Mouse (Mus musculus): ENCODE measurements around the gene 9530077C05Rik.

Gene 9530077C05Rik

GRCm38 (mm10) chr9:22457142-22457835 is 46.0 kb downstream of the 9530077C05Rik start:
- DNase-seq (ENCODE audit: low spot score in 2 of 2) = peak; percentile 80 to 84

- DNase-seq (ENCODE audit: low spot score in 2 of 2) = no peak
These were observed 50.6 kb downstream of the 9530077C05Rik start for GRCm38 (mm10) chr9:22461946-22462345.

GRCm38 (mm10) chr9:22466212-22466611 is 54.9 kb downstream of the 9530077C05Rik start:
- no peak for DNase-seq (ENCODE audit: low spot score in 2 of 2)

DNA sequence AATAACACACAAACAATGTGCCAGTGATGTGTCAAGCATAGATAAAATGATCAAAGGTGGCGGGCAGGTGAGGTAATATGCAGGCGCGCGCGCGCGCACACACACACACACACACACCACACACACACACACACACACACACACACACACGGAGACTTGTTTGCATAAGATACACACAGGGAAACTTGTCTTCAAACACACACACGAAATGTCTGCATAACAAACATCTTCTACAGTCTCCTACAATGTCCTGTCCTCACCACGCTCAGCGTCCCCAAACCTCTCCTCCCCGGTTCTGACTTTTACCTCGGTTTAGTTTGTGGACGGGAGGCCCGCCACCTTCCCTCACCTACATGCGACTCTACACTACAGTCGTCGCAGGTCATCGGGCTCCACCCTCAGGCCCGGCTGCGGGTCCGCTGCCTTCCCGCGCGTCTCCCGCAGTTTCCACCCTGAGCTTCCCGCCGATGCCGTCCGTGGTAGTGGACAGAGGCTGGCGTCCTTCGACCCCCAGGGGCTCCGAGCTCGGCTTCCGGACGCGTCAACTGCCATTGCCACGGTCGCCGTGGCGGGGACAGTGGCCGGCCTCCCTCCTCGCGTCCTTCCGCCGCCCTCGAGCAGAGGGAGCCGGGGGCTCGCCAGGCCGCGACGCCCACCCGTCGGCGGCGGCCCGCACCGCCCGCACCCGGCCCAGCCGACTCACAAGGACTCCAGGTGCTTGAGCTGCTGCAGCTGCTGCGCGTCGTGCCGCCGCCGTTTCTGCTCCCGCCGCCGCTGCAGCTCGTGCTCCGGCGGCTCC is 56.3 kb downstream of the 9530077C05Rik start:
- DNase-seq (ENCODE audit: low spot score in 2 of 2) = peak; percentile 39 to 41

DNA sequence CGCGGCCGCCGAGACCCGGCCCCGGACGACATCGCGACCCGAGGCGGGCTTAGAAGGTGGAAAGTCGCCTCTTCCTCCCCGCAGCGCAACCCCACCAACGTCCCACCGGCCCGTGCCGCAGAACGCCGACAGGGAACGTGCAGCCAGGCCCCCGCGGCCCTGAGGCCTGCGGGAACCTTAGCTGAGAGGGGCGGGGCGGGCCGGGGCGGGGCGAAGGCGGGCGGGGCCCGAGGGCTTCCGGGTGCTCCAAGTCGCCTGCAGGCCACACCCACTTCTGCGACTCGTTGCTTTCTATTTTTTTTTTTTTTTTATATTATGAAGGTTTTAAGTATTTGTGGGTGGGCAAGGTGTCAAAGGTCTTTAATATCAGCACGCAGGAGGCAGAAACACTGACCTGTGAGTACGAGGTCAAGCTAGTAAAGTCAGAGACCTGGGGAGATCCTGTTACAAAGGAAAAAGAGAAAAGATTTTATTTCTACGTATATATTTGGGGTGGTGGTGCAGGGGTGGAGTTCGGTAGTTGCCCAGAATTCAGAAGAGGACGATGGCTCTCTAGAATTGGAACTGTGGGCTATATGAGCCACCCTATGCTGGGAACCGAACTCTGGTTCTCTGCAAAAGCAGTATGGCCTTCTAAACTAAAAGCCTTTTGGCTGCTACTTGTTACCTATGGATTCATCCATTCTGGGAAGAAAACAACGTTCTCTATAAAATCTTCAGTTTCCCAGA is 57.0 kb downstream of the 9530077C05Rik start:
- peak; percentile 70 to 73 for DNase-seq (ENCODE audit: low spot score in 2 of 2)

- DNase-seq (ENCODE audit: low spot score in 2 of 2) = no peak
These were observed 57.6 kb downstream of the 9530077C05Rik start for GRCm38 (mm10) chr9:22468899-22469259.

DNA sequence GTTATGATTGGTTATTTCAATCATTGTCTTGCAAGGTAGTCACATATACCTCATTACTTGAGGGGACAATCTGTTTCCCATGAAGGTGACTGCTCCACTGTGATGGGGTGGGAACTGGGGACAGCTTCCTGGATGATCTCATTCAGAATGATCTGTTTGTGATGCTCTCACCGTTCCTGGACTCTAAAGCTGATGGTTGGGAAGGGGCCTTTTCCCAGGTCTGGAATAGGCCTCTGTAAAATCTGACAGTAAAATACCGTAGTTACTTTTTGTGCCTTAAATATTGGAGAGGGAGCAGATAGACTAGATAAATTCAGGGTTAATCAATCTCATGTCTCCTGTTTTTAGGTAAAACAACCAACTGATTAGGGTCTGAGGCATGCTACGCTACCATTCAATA is 58.3 kb downstream of the 9530077C05Rik start, which contains the start of gene Rp9:
TSS of gene Rp9 (minus strand) at position 101 of the 400 bp plus-strand sequence.
- DNase-seq (ENCODE audit: low spot score in 2 of 2) = no peak

GRCm38 (mm10) chr9:22475424-22475868 is 64.1 kb downstream of the 9530077C05Rik start, which contains the start of gene Bbs9:
TSS of gene Bbs9 (plus strand) at chr9:22475715.
- DNase-seq (ENCODE audit: low spot score in 2 of 2) = peak; percentile 95

GRCm38 (mm10) chr9:22476265-22476664 is 65.0 kb downstream of the 9530077C05Rik start:
- DNase-seq (ENCODE audit: low spot score in 2 of 2) = no peak

- no peak for DNase-seq (ENCODE audit: low spot score in 2 of 2)
These were observed 67.6 kb downstream of the 9530077C05Rik start for GRCm38 (mm10) chr9:22478946-22479345.

- no peak for DNase-seq (ENCODE audit: low spot score in 2 of 2)
These were observed 72.7 kb downstream of the 9530077C05Rik start for GRCm38 (mm10) chr9:22483866-22484561.

DNA sequence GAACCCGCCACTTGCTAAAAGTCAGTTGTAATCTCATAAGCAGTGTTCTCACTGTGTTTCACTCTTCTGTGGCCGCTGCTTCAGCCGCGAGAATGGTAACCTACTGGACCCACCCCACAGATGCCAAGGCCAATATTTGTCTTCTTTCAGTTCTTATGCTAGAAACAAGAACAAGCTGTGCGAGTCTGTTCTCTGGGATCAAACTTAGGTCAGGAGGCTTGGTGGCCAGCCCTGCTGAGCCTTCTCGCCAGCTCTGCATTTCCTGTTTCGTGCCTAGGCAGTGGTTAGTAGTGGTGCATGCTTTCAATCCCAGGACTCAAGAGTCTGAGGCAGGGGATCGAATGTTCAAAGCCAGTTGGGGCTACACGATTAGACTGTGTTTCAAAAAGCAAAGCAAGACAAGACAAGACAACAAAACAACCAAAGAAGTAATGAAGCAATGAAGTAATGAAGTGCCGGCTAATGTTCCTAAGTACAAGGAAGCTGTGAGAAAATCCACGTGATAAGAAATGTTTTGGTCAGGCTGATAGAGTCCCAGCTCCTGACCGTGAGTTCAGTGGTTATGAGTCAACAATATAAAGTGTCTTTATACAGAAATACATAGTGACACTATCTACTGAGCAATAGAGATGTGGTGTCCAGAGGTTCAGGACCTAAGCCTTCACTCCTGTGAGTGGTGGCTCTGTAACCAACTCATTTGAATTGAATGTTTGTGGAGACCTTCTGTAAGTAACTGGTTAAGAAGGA is 73.4 kb downstream of the 9530077C05Rik start:
- no peak for DNase-seq (ENCODE audit: low spot score in 2 of 2)

DNA sequence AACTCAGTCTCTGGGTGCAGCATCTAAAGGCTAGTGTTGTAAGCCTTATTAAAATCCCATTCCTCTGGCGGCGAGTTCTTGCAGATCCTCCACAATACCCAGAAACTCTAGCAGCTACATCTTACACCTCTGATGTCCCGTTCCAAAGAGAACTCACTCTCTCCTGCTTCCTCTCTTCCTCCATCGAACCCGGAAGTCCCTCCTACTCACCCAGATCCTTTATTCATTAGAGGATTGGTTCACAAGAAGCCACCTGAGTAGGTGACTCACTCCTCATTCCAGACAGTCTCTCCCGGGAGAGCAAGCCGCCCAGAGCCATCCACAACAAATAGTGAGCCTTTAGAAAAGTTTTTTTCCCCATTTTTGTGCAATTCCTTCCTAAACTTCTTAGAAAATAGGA is 74.9 kb downstream of the 9530077C05Rik start:
- no peak for DNase-seq (ENCODE audit: low spot score in 2 of 2)

DNA sequence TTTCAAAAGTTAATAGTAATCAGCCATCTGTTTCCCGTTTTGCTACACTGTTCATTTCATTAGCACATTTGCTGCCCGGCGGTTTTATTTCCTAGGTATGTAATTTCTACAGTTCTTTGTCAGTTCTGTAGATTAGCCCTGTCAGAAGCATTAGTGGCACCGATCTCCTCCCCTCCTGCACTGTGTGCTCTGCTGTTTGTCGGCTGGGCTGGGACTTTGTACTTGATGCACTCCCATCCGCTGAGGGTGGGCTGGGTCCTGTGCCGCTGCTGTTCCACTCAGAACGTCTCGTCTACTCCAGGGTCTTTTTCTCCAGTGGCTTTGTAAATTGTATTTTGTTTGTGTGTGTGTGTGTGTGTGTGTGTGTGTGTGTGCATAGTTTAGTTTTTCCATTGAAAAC is 77.7 kb downstream of the 9530077C05Rik start:
- DNase-seq (ENCODE audit: low spot score in 2 of 2) = no peak

Measured in spleen, postnatal 36 days (tissue).